Mouse (Mus musculus): ENCODE data around the gene Tff2.

- no peak for TF ChIP-seq EP300 (IDR thresholded peaks at IDR 0.05; ENCODE audit: low read depth)
- TF ChIP-seq CTCF (IDR thresholded peaks at IDR 0.05; ENCODE audit: low read depth): no peak
These were observed 18.4 kb downstream of the Tff2 start for GRCm38 (mm10) chr17:31125548-31126266.

Measured in liver, postnatal 0 days (tissue).